Mouse (Mus musculus) splenic B cell, adult 2 months (primary cell): Measurements from ENCODE around the gene Nostrin.

Source experiments
- DNase-seq: peaks from one replicate; pipeline ENCODE4 v3.0.0-alpha.2; 2011; ENCODE audit warnings: low read depth, low spot score
- H3K27me3 ChIP-seq: 2 replicates; pipeline ENCODE4 v1.6.1; 2012; ENCODE audit warnings: mild to moderate bottlenecking, low read length, moderate library complexity, mixed read lengths; ENCODE audit not compliant: control insufficient read depth, poor library complexity, insufficient read depth, severe bottlenecking
- H3K36me3 ChIP-seq: 2 replicates; pipeline ENCODE4 v1.6.1; 2012; ENCODE audit warnings: mild to moderate bottlenecking, low read length, moderate library complexity, mixed read lengths; ENCODE audit not compliant: control insufficient read depth, poor library complexity, insufficient read depth, severe bottlenecking

Nostrin gene

DNA sequence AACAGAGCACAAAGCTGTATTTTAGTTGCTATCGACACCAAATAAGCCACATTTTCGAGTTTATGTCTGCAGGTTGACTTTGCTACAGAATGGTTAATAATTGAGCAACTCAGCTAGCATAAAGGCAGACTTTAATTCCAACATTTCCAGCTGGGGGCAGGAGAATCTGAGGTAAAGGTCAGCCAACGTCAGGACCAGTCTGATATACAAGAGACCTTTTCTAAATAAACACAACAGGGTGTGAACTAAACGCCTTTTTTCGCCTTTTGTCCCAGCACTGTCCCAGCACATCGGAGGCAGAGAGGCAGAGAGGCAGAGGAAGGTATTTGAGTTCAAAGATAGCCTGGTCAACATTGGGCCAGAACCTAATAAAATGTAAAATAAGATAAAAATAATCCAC, 69.6 kb downstream of the Nostrin start:
- H3K36me3 ChIP-seq: no peaks in the 10 kb centered on the region
- no peaks in the 10 kb centered on the region for H3K27me3 ChIP-seq
- DNase-seq: no peak

DNA sequence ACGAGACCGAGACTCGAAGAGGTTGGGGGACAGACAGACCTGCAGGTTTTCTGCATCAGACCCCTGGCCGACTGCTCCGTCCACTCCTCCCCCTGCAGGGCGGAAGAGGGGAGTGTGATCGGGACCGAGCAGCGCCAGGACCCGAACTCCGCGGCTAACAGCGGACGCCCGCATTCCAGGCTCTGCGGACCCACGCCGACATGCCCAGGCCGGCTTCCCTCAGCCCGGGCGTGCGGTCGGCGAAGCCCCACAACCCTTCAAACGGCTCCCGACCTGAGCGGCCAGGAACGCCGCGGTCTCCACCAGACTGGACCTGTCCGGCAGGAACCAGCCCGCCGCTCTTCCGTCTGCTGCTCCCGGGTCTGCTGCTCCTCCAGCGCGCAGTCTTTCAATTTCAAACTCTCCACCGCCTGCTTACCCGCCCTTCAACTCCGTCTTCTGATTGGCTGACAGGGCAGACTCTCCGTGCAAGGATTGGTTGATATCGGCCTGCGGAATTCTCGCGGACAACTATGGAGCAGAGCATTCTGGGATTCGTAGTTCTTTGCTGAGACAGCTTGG, 70.3 kb downstream of the Nostrin start, which contains the start of gene Spc25:
TSS of gene Spc25 (minus strand) at position 404 of the 561 bp plus-strand sequence.
- DNase-seq: peak; percentile 97
- H3K36me3 ChIP-seq: no peaks in the 10 kb centered on the region
- H3K27me3 ChIP-seq: no peaks in the 10 kb centered on the region

DNA sequence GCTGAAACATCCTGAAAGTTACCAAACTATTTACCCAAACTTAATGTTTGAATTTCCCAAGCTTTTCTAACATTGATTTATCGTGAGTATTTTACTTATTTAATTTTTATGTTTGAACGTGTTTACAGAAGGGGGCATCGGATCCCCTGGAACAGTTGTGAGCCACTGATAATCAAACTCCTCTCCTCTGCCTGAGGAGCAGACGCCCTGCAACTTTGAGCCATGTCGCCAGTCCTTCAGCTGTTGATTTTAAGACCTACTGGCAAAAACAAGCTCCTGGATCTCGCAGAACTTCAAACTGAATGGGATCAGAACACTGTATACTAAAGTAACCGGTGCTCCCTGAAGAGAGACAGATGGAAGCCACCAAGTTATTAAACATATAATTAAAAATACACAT, 70.9 kb downstream of the Nostrin start:
- H3K27me3 ChIP-seq: no peaks in the 10 kb centered on the region
- peak; percentile 3 for DNase-seq
- H3K36me3 ChIP-seq: no peaks in the 10 kb centered on the region

DNA sequence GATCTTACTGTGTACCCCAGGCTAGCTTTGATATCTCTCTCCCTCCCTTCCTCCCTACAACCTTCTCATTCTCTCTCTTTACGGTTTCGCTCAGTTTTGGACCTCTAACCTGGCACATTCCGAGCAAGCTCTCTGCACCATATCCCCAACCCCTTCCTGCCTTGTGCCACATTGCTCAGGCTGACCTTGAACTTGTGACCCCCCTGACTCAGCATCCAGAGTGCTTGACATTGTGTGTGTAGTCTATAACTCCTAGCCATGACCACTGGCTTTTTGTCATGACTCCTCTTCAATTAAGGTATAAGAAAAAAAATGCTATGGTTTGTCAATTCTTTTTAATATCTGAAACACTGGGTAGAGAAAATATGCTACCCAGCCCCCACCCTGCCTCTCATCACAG, 74.1 kb downstream of the Nostrin start:
- no peaks in the 10 kb centered on the region for H3K27me3 ChIP-seq
- DNase-seq: no peak

DNA sequence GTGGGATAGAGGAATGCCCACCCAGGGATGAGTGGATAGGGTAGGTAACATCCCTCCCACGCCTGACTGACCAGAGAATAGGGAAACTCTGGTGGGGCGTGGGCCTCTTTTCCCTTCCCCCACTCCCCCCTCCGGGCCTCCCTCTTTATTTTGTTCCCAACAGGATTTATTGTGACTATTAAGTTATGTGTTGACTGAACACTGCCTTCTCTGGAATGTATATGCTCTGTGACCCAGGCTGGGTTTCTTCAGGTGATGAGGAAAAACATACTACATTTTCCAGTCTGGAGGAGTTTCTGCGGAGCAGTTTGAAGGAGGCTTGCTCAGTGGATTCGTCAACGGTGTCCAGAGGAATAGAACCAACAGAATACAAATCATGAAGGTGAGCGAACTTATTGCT, 75.2 kb downstream of the Nostrin start, which contains the start of gene G6pc2:
TSS of gene G6pc2 (plus strand) at position 301 of the 400 bp plus-strand sequence.
- no peaks in the 10 kb centered on the region for H3K27me3 ChIP-seq
- H3K36me3 ChIP-seq: no peaks in the 10 kb centered on the region; the same call in 1 of the 2 replicates
- no peak for DNase-seq

More for the DNA sequence above, 74.1 kb downstream of the Nostrin start:
- H3K36me3 ChIP-seq: no peaks in the 10 kb centered on the region; the same call in 1 of the 2 replicates

DNA sequence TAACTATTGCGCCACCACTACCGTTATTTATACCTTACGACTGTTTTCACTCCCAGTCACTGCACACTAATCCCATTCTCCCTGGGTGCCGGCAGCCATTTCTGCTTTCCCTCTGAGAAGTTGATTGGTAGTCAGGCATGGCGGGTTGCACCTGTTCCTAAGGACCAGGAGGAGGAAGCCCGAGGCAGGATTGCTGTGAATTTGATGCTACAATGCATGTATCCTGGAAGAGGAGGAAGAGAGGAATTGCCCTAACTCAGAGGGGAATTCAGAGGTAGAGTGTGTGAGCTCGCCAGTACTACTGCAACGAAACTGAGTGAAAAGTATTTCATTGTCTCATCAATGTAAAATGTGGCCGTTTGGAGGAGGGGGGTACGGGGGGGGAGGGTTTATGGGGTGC, 77.1 kb downstream of the Nostrin start:
- Histone ChIP-seq H3K36me3 (no peaks in the 10 kb centered on the region; the same call in 1 of the 2 replicates), H3K27me3 (no peaks in the 10 kb centered on the region)
- DNase-seq: no peak

DNA sequence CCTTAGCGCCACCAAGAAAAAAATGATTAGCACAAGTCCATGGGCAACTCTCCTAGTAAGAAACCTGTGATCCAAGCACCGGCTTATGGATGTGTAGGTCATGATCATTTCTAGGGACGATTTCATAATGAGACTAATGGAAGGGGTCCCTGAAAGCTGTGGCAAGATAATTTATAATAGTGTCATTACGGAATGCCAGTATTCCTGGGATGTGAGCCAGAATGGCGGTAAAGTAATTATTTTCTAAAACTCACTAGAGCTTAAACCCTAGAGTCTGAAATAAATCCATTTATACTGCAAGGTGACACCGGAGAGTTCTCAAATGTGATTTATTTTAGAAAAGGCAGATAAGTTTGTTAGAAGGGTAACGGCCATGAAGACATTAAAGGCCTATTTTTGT, 79.6 kb downstream of the Nostrin start:
- no peak for DNase-seq
- H3K36me3 ChIP-seq: no peaks in the 10 kb centered on the region; the same call in 1 of the 2 replicates
- no peaks in the 10 kb centered on the region; the same call in 1 of the 2 replicates for H3K27me3 ChIP-seq

DNA sequence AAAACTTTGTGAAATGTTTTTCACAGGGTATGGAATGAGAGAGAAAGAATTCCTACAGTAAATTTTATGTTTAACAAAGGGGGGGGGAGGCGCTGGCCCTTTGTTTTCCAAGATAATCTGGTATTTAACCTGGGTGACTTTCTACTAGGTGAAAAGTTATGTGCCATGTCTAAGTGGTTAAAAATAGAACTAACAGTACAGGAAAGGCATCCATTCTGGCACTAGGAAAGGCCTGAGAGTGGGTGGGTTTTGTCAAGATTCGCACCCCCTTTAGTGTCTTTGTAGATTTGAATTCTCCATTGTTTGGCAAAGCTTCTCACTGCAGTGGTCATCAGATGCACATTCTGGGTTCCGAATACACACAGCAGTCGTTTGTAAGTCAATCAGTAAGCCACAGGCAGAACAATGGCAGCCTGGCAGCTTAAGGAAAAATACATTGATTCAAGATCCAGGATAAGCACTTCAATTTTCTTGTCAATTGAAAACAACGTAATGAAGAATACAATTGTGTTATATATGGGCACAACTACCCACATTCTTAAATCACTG, 86.3 kb downstream of the Nostrin start:
- no peak for DNase-seq
- Histone ChIP-seq H3K27me3 (no peaks in the 10 kb centered on the region; the same call in 1 of the 2 replicates), H3K36me3 (no peaks in the 10 kb centered on the region)

DNA sequence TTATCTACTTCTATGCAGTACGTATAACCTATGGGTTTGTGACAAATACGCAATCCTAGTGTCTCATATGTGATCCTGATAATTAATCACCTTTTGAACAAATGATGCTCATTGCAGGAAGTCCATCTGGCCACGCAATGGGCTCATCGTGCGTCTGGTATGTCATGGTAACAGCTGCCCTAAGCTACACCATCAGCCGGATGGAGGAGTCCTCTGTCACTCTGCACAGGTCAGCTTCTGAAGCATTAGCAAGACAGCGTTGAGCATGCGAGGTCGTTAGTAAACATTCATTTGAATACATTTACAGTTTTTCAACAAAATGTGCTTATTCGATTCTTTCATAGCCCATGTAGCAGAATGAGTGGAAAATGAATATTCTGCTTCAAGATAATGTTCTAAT, 87.2 kb downstream of the Nostrin start:
- Histone ChIP-seq H3K27me3 (no peaks in the 10 kb centered on the region; the same call in 1 of the 2 replicates), H3K36me3 (no peaks in the 10 kb centered on the region)
- DNase-seq: no peak

DNA sequence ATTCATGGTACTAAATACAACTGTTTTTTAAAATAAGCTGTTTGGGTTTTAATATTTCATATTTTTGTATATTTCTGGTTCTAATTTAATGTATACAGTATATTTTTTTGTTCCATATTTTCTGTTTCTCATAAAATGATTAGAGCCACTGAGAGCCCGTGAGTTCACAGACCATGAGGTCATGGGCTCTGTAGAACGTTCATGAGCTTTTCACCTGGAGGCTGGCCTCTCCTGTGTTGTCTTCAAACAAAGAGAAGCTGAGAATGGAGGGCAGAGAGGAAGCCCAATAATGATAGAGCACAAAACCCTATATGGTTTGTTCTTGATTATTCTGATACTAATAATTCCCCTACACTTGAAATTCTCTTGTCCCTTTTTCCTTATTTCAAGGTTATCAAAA, 89.1 kb downstream of the Nostrin start:
- DNase-seq: no peak
- Histone ChIP-seq H3K36me3 (no peaks in the 10 kb centered on the region), H3K27me3 (no peaks in the 10 kb centered on the region)

DNA sequence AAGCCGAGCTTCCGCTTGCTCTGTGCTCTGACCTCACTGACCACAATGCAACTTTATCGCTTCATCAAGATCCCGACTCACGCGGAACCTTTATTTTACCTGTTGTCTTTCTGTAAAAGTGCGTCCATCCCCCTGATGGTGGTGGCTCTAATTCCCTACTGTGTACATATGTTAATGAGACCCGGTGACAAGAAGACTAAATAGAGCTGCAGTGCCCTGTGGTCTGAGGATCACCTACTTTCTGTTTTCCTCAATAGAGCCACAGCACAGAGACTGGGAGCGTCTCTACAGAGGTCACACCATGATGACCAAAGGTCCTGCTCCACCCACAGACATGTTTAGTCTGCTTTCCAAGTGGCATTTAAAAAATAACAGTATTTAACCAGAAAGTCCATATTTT, 91.3 kb downstream of the Nostrin start:
- Histone ChIP-seq H3K27me3 (no peaks in the 10 kb centered on the region), H3K36me3 (no peaks in the 10 kb centered on the region)
- DNase-seq: no peak

DNA sequence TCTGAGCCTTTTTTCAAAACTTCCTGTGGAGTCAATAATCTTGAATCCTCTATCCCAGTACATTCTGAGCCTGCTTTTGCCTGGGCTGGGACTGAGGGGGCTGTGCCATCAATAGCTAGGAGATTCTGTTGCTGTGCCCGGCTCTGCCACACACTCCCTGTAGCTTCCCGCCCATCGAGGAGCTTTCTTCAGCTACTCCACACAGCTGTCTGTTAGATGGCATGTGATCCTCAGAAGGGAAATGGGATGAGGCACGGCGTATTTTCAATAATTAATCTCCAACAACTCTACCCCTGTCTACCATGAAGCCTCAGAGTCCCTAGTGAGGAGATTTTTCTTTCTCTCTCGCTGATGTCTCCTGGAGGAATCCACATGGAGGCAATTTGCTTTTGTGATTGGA, 93.0 kb downstream of the Nostrin start:
- DNase-seq: no peak
- Histone ChIP-seq H3K27me3 (no peaks in the 10 kb centered on the region), H3K36me3 (no peaks in the 10 kb centered on the region)

DNA sequence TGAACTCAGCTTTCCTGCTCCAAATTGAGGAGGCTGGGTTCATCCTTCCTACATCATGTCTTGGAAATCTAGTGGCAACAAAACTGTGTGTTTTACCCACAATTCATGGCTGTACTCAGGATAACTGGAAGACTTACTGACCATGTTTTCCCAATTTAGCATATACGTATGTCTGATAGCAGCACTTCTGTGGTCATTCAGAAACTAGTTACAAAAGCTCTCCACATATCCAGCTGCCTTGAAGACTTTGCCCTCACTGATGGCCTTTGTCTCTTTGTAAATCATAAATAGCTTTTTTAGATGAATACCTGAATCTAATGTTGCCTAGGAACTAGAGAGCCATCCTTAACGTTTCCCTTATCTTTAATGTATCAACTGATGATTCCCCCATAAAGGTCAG, 94.5 kb downstream of the Nostrin start:
- no peaks in the 10 kb centered on the region for H3K27me3 ChIP-seq
- no peaks in the 10 kb centered on the region for H3K36me3 ChIP-seq
- DNase-seq: no peak

DNA sequence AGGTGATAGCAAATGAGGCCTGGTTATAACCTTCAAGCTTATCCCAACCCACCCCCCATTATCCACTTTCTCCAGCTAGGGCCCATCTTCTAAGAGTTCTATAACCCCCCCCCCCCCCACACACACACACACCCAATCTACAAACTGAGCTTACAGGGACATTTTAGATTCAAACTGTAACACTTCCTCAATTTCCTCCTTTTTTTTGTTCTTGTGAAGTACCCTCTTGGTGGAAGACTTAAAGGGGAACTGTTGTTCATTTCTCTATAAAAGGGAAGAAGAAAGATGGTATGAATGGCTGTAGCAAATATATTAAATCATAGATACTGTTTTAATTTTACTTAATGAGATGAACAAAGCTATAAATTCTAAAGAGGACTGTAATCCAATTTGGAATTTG, 96.5 kb downstream of the Nostrin start:
- H3K27me3 ChIP-seq: no peaks in the 10 kb centered on the region
- no peak for DNase-seq
- H3K36me3 ChIP-seq: no peaks in the 10 kb centered on the region

DNA sequence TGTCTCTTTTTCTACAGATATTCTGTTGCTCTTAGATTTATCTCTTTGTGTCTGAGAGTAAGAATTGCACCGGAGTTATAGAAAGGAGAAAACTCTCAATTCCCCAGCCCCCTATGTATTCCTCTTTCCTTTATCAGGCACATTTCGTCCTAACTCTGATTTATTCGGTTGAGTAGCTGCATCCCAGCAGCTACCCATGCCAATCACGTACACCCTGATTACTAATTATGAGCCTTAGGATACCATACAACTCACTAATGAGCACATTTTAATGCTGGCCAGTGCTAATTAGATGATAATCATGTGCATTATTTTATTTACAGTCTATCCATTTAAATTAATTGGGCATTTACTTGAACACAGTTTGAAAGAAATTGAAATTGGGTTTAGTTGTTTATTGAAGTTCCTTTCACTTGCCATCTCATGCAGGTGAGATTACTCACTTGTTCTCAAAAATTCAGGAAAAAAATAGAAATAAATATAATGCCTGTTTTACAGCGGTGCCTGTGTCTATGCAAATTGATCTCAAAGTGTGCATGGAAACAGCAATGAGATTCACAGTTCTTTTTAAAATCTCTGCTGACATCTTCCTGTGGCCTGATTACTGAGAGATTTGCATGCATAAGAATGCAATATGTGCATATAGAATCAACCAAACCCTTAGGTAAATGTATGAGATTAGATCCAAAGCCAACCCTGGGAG, 99.5 kb downstream of the Nostrin start:
- Histone ChIP-seq H3K27me3 (no peaks in the 10 kb centered on the region), H3K36me3 (no peaks in the 10 kb centered on the region)
- DNase-seq: no peak
